Mouse (Mus musculus): ENCODE measurements around the gene Cnksr1. TPM values are rescaled to one million over a fixed set of nuclear protein-coding genes. Genes with fewer than 3 reads are reported as not detected.

The Cnksr1 gene
- polyA plus RNA-seq, 1 experiment from 2014 or later, result 0.81 TPM

GRCm38 (mm10) chr4:134250116-134250929 is 12.1 kb upstream of the Cnksr1 start:
- DNase-seq (ENCODE audit: low spot score) (peak; percentile 58), ATAC-seq (ENCODE audit: insufficient number of reproducible peaks, low FRiP score, low TSS enrichment, low read depth) (no peak)
- 0 out of 2 replicates have a peak overlapping the region, but pooled peaks have one; percentile 34 for H3K9ac ChIP-seq (ENCODE audit: low read length)
- H3K27ac ChIP-seq (replicated peaks; ENCODE audit: low read depth, low read length), result no peak overlapping the region
- H3K4me2 ChIP-seq (ENCODE audit: low read depth, severe bottlenecking), result peak overlapping the region; percentile 93
- H3K9me3 ChIP-seq (ENCODE audit: control insufficient read depth, low read length), result no peaks in the 10 kb centered on the region
- no peaks in the 10 kb centered on the region for H3K36me3 ChIP-seq (ENCODE audit: control insufficient read depth, insufficient read depth, low read length)
- H3K27me3 ChIP-seq (ENCODE audit: control insufficient read depth, insufficient read depth, low read length), result peaks cover 52% of the 10 kb centered on the region
- peaks cover 28% of the 10 kb centered on the region for H3K4me1 ChIP-seq (ENCODE audit: control insufficient read depth, insufficient read depth, low read length)
- peak overlapping the region; percentile 50 for H3K4me3 ChIP-seq (ENCODE audit: low read depth, low read length)
- 7% methylated on average over 27 of the region's 27 CpGs for WGBS

GRCm38 (mm10) chr4:134249651-134250050 is 11.5 kb upstream of the Cnksr1 start:
- Histone ChIP-seq H3K4me2 (ENCODE audit: low read depth, severe bottlenecking) (peak overlapping the region; percentile 93), H3K9ac (ENCODE audit: low read length) (0 out of 2 replicates have a peak overlapping the region, but pooled peaks have one; percentile 34), H3K36me3 (ENCODE audit: control insufficient read depth, insufficient read depth, low read length) (no peaks in the 10 kb centered on the region), H3K4me3 (ENCODE audit: low read depth, low read length) (peak overlapping the region; percentile 22), H3K4me1 (ENCODE audit: control insufficient read depth, insufficient read depth, low read length) (peaks cover 30% of the 10 kb centered on the region), H3K27me3 (ENCODE audit: control insufficient read depth, insufficient read depth, low read length) (peaks cover 50% of the 10 kb centered on the region), H3K27ac (replicated peaks; ENCODE audit: low read depth, low read length) (no peak overlapping the region), H3K9me3 (ENCODE audit: control insufficient read depth, low read length) (no peaks in the 10 kb centered on the region)
- DNase-seq (ENCODE audit: low spot score), result peak; percentile 90
- 1% methylated on average over 30 of the region's 30 CpGs for WGBS
- 0 out of 2 replicates have a peak, but pooled peaks have one; percentile 45 for ATAC-seq (ENCODE audit: insufficient number of reproducible peaks, low FRiP score, low TSS enrichment, low read depth)

GRCm38 (mm10) chr4:134246719-134247258 is 8.6 kb upstream of the Cnksr1 start, which contains the start of gene Gm30191:
Gene Gm30191 (plus strand): TSS chr4:134246935.
- ATAC-seq (ENCODE audit: insufficient number of reproducible peaks, low FRiP score, low TSS enrichment, low read depth), result no peak
- no peak within 1 kb of the TSS for H3K27ac ChIP-seq (replicated peaks; ENCODE audit: low read depth, low read length)
- 77% methylated on average over 7 of the region's 7 CpGs for WGBS

GRCm38 (mm10) chr4:134246256-134246655 is 8.1 kb upstream of the Cnksr1 start:
- Histone ChIP-seq H3K4me3 (ENCODE audit: low read depth, low read length) (no peak overlapping the region), H3K9me3 (ENCODE audit: control insufficient read depth, low read length) (no peaks in the 10 kb centered on the region), H3K27me3 (ENCODE audit: control insufficient read depth, insufficient read depth, low read length) (peaks cover 26% of the 10 kb centered on the region), H3K27ac (replicated peaks; ENCODE audit: low read depth, low read length) (no peak overlapping the region), H3K4me2 (ENCODE audit: low read depth, severe bottlenecking) (no peak overlapping the region), H3K36me3 (ENCODE audit: control insufficient read depth, insufficient read depth, low read length) (no peaks in the 10 kb centered on the region), H3K4me1 (ENCODE audit: control insufficient read depth, insufficient read depth, low read length) (peaks cover 11% of the 10 kb centered on the region; the same call in 1 of the 2 replicates), H3K9ac (ENCODE audit: low read length) (no peak overlapping the region)
- ATAC-seq (ENCODE audit: insufficient number of reproducible peaks, low FRiP score, low TSS enrichment, low read depth), result no peak
- WGBS, result 41% methylated on average over 4 of the region's 4 CpGs
- no peak for DNase-seq (ENCODE audit: low spot score)

More at GRCm38 (mm10) chr4:134246719-134247258, 8.6 kb upstream of the Cnksr1 start, which contains the start of gene Gm30191:
- H3K9ac ChIP-seq (ENCODE audit: low read length), result no peak within 1 kb of the TSS
- no peaks in the 10 kb centered on the region for H3K9me3 ChIP-seq (ENCODE audit: control insufficient read depth, low read length)
- H3K36me3 ChIP-seq (ENCODE audit: control insufficient read depth, insufficient read depth, low read length), result no peaks in the 10 kb centered on the region
- no peak for DNase-seq (ENCODE audit: low spot score)
- 0 out of 2 replicates have a peak within 1 kb of the TSS, but pooled peaks have one; percentile 70 for H3K4me3 ChIP-seq (ENCODE audit: low read depth, low read length)
- H3K4me2 ChIP-seq (ENCODE audit: low read depth, severe bottlenecking), result peak within 1 kb of the TSS; percentile 77
- H3K4me1 ChIP-seq (ENCODE audit: control insufficient read depth, insufficient read depth, low read length), result peaks cover 15% of the 10 kb centered on the region
- peaks cover 32% of the 10 kb centered on the region for H3K27me3 ChIP-seq (ENCODE audit: control insufficient read depth, insufficient read depth, low read length)

- peaks cover 18% of the 10 kb centered on the region for H3K27me3 ChIP-seq (ENCODE audit: control insufficient read depth, insufficient read depth, low read length)
These were observed 7.1 kb upstream of the Cnksr1 start, which contains the start of gene Zfp593 for GRCm38 (mm10) chr4:134245148-134245843. Gene Zfp593 (minus strand): TSS chr4:134245592.

GRCm38 (mm10) chr4:134243516-134244250 is 5.5 kb upstream of the Cnksr1 start, which contains the start of gene E130218I03Rik:
Gene E130218I03Rik (plus strand): TSS chr4:134243662.
- peaks cover 18% of the 10 kb centered on the region for H3K27me3 ChIP-seq (ENCODE audit: control insufficient read depth, insufficient read depth, low read length)
- ATAC-seq (ENCODE audit: insufficient number of reproducible peaks, low FRiP score, low TSS enrichment, low read depth), result no peak
- peaks cover 4% of the 10 kb centered on the region; the same call in 1 of the 2 replicates for H3K4me1 ChIP-seq (ENCODE audit: control insufficient read depth, insufficient read depth, low read length)
- 91% methylated on average over 17 of the region's 17 CpGs for WGBS
- no peak within 1 kb of the TSS for H3K27ac ChIP-seq (replicated peaks; ENCODE audit: low read depth, low read length)
- H3K4me3 ChIP-seq (ENCODE audit: low read depth, low read length), result peak within 1 kb of the TSS; percentile 70; the same call in 1 of the 2 replicates
- no peak within 1 kb of the TSS; the same call in 1 of the 2 replicates for H3K4me2 ChIP-seq (ENCODE audit: low read depth, severe bottlenecking)
- H3K9me3 ChIP-seq (ENCODE audit: control insufficient read depth, low read length), result no peaks in the 10 kb centered on the region
- no peak within 1 kb of the TSS; the same call in 1 of the 2 replicates for H3K9ac ChIP-seq (ENCODE audit: low read length)
- no peaks in the 10 kb centered on the region for H3K36me3 ChIP-seq (ENCODE audit: control insufficient read depth, insufficient read depth, low read length)
- DNase-seq (ENCODE audit: low spot score), result no peak

More at GRCm38 (mm10) chr4:134245148-134245843, 7.1 kb upstream of the Cnksr1 start, which contains the start of gene Zfp593:
- Histone ChIP-seq H3K4me3 (ENCODE audit: low read depth, low read length) (peak within 1 kb of the TSS; percentile 70), H3K4me1 (ENCODE audit: control insufficient read depth, insufficient read depth, low read length) (peaks cover 6% of the 10 kb centered on the region; the same call in 1 of the 2 replicates), H3K9ac (ENCODE audit: low read length) (peak within 1 kb of the TSS; percentile 67), H3K9me3 (ENCODE audit: control insufficient read depth, low read length) (no peaks in the 10 kb centered on the region), H3K4me2 (ENCODE audit: low read depth, severe bottlenecking) (peak within 1 kb of the TSS; percentile 77), H3K27ac (replicated peaks; ENCODE audit: low read depth, low read length) (no peak within 1 kb of the TSS), H3K36me3 (ENCODE audit: control insufficient read depth, insufficient read depth, low read length) (no peaks in the 10 kb centered on the region)
- peak; percentile 99 for DNase-seq (ENCODE audit: low spot score)
- WGBS, result under 1% methylated on average over 60 of the region's 60 CpGs
- ATAC-seq (ENCODE audit: insufficient number of reproducible peaks, low FRiP score, low TSS enrichment, low read depth), result peak; percentile 73

- no peak for DNase-seq (ENCODE audit: low spot score)
- no peak overlapping the region for H3K9ac ChIP-seq (ENCODE audit: low read length)
- H3K36me3 ChIP-seq (ENCODE audit: control insufficient read depth, insufficient read depth, low read length), result no peaks in the 10 kb centered on the region
- peaks cover 19% of the 10 kb centered on the region for H3K27me3 ChIP-seq (ENCODE audit: control insufficient read depth, insufficient read depth, low read length)
- WGBS, result 14% methylated on average over 10 of the region's 10 CpGs
- no peak overlapping the region for H3K27ac ChIP-seq (replicated peaks; ENCODE audit: low read depth, low read length)
- peaks cover 4% of the 10 kb centered on the region; the same call in 1 of the 2 replicates for H3K4me1 ChIP-seq (ENCODE audit: control insufficient read depth, insufficient read depth, low read length)
- no peaks in the 10 kb centered on the region for H3K9me3 ChIP-seq (ENCODE audit: control insufficient read depth, low read length)
- no peak overlapping the region for H3K4me3 ChIP-seq (ENCODE audit: low read depth, low read length)
- H3K4me2 ChIP-seq (ENCODE audit: low read depth, severe bottlenecking), result 0 out of 2 replicates have a peak overlapping the region, but pooled peaks have one; percentile 35
- ATAC-seq (ENCODE audit: insufficient number of reproducible peaks, low FRiP score, low TSS enrichment, low read depth), result no peak
These were observed 487 bp upstream of the Cnksr1 start for GRCm38 (mm10) chr4:134238686-134239085.
